Mouse (Mus musculus): Measurements from ENCODE around the gene Fsip2.

Gene Fsip2

DNA sequence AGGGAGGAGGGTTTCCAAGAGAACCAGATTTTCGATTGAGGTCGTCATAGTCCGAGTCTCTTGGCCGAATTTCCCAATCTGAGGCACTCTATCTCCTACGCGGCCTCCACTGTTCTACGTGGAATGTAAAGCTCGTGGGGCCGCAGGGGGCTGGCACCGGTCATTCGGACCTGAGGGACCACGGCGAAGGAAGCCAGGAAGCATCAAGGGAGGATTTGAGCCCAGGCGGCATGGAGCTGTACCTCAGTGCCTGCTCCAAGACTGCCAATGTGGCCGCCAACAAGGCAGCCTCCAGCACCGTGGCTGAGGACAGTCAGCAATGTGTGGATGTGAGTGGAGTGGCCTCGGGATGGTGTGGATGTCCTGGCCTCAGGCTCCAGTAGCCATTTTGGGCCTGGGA, at the start of gene Fsip2:
Fsip2 (plus strand) TSS at position 163 of the 400 bp plus-strand sequence.
- no peak for DNase-seq

- DNase-seq, result no peak
These were observed 20.0 kb downstream of the Fsip2 start for GRCm38 (mm10) chr2:82963443-82963842.

- DNase-seq, result no peak
These were observed 82.4 kb downstream of the Fsip2 start for GRCm38 (mm10) chr2:83025853-83026252.

DNA sequence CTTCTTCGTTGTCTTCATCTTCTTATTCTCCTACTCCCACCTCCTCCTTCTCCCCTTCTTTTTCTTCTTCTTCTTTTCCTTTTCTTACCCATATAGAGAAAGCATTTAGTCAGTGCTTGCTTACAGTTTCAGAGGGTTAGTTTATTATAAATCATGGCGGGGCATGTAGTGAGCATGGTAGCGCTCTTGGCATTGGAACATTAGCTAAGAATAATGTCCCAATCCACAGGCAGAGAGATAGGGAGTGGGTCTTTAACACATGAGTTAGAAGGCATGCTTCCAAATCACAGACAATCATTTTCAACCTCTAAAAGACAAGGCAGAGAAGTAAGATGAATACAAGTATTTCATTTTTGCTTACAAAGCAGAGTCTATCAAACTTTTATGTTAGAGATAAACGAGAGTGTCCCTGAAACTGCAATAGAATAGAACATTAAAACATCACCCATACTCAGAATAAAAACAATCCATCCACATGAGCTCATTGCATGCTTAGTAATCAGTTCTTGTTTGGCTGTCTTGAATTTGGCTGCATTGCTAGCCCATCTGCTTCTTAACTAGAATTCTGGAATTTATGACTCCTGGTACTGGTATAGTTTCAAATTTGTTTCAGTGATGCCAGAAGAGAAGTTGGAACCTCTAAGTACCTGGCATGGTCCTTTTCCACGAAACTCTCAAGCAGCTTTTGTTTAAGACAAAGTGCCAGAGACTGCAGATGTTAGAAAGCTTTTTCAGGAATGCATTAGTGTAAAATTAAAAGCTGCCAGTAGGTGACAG, 109.7 kb downstream of the Fsip2 start:
- DNase-seq, result no peak

Measured in kidney, postnatal 10 days (tissue).